Mouse (Mus musculus): ENCODE results near the gene Sycp3. TPM values are rescaled to one million over a fixed set of nuclear protein-coding genes. Genes with fewer than 3 reads are reported as not detected.

Gene Sycp3
- total RNA-seq, 2 experiments from 2014 or later = 0.59 to 0.84 TPM

Other genes starting within 250 kb of the Sycp3 start
- gene Dram1, start 80.5 kb upstream of the Sycp3 start, total RNA-seq (2021) = 1 to 10 TPM; 1.0 to 1.1 TPM
- gene Gnptab, start 80.4 kb upstream of the Sycp3 start, total RNA-seq (2021) = 10 to 100 TPM; 71.4 to 76.5 TPM
- gene Chpt1, start 44.5 kb downstream of the Sycp3 start, total RNA-seq (2021) = 10 to 100 TPM; 35.6 to 42.1 TPM
- 1 to 10 TPM; 6.1 TPM for gene Mybpc1, start 145.6 kb downstream of the Sycp3 start, total RNA-seq (2021)
- gene Spic, start 225.4 kb downstream of the Sycp3 start, total RNA-seq (2021) = not detected